Mouse (Mus musculus) midbrain, postnatal 0 days (tissue): ENCODE measurements at regions not wholly inside any gene's neighbourhood (a gene's known extent, or its start where the extent isn't known, plus 50 kb on each side); places are given as distances from the start of the nearest gene placed in this dataset.

Experiments
- ATAC-seq: fragments of 200-750 bp; cut with Nextera tagmentation; 2 replicates; pipeline ENCODE4 v1.8.0; 2017; ENCODE audit warnings: moderate number of reproducible peaks, mild to moderate bottlenecking, moderate TSS enrichment, moderate library complexity; ENCODE audit not compliant: low FRiP score
- DNase-seq: peaks from one replicate; pipeline ENCODE4 v3.0.0-alpha.2; 2015; ENCODE audit warnings: low spot score
- H3K27ac ChIP-seq: fragments of 300-500 bp; sonication (generic); 2 replicates; pipeline ENCODE4 v1.5.1; 2014; ENCODE audit warnings: low read depth, mild to moderate bottlenecking, low read length, mixed read lengths
- H3K27me3 ChIP-seq: fragments of 300-500 bp; sonication (generic); 2 replicates; pipeline ENCODE4 v1.6.1; 2014; ENCODE audit warnings: low read length, control low read depth, mixed read lengths; ENCODE audit not compliant: insufficient read depth
- H3K36me3 ChIP-seq: fragments of 300-500 bp; sonication (generic); 2 replicates; pipeline ENCODE4 v1.6.1; 2014; ENCODE audit warnings: low read length, control low read depth, mixed read lengths; ENCODE audit not compliant: insufficient read depth
- H3K4me1 ChIP-seq: fragments of 300-500 bp; sonication (generic); 2 replicates; pipeline ENCODE4 v1.6.1; 2014; ENCODE audit warnings: mild to moderate bottlenecking, control low read depth, antibody characterized with exemption, low read length, mixed read lengths; ENCODE audit not compliant: insufficient read depth
- H3K4me2 ChIP-seq: fragments of 300-500 bp; sonication (generic); 2 replicates; pipeline ENCODE4 v1.6.1; 2014; ENCODE audit warnings: low read depth, mild to moderate bottlenecking, low read length, mixed read lengths; ENCODE audit not compliant: poor library complexity, severe bottlenecking
- H3K4me3 ChIP-seq: fragments of 300-500 bp; sonication (generic); 2 replicates; pipeline ENCODE4 v1.5.1; 2014; ENCODE audit warnings: low read depth, mild to moderate bottlenecking, low read length, moderate library complexity
- H3K9ac ChIP-seq: fragments of 300-500 bp; sonication (generic); replicated peaks from 2 replicates; pipeline ENCODE4 v1.6.1; 2014; ENCODE audit warnings: mild to moderate bottlenecking, low read length, moderate library complexity, mixed read lengths; ENCODE audit not compliant: poor library complexity, severe bottlenecking
- H3K9me3 ChIP-seq: fragments of 300-500 bp; sonication (generic); 2 replicates; pipeline ENCODE4 v1.6.1; 2016; ENCODE audit warnings: low read length, control low read depth
- CTCF ChIP-seq: IDR thresholded peaks from 2 replicates; pipeline ENCODE4 v1.5.1; 2016; ENCODE audit warnings: antibody characterized with exemption, mild to moderate bottlenecking
- whole genome bisulfite sequencing: fragments of 180-500 bp; shearing (Covaris S2); extraction: QIAGEN DNeasy Blood & Tissue Kit; methylation state at CpG from one replicate; pipeline ENCODE4 v1.1.7; 2014; 5-methylcytosine and 5-hydroxymethylcytosine counted together

DNA sequence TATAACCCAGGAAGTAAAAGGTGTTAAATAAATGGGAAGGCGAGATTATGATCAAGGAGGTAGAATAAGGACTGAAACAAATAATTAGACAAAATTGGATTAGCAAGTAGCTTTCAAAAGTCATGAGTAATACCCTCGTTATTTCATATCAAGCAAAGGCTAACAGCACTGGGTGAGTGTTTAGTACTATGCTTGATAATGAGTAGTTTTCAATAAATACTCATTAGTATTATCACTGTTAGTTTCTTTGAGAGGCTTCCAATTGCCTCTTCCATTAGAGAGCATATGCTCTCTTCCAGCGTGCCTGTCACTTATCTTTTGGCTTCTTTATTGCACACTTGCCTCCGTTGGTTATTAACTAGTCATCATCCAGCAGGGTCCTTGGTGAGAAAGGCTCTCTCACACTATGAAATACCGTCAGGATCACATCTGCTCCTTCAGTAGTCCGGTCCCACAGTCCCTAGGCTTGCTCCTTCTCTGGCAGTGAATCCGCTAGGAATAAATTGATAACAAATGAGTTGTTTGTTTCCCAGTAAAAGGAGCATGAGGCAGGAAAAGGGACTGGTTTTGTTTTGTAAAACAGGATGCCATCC, 132.3 kb upstream of the A1bg start:
- peak; percentile 5 for DNase-seq

DNA sequence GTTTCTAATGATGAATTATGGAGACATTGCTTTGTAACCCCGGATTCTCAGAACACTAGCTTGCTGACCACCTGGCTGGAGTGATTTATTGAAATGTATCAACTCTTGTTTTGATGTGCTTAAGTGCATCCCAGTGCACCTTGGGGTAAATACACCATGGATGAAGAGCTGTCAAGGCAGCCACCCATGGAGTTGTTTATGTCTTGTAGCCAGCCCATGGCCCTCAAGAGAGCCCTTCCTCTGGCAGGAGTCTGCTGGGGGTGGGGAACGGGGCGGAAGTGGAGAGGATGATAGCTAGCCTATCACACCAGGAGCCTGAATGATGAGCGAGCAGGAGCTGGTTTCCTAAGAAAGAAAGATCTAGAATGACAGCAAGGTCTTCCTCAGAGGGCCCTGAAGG, 128.6 kb upstream of the A1bg start:
- TF ChIP-seq CTCF = no peak
- no peak overlapping the region for H3K4me3 ChIP-seq
- no peak overlapping the region for H3K9ac ChIP-seq
- no peak for DNase-seq
- no peak overlapping the region for H3K4me2 ChIP-seq
- H3K36me3 ChIP-seq = no peaks in the 10 kb centered on the region
- H3K27me3 ChIP-seq = no peaks in the 10 kb centered on the region
- WGBS = 79% methylated on average over 4 of the region's 4 CpGs
- ATAC-seq = no peak
- H3K27ac ChIP-seq = no peak overlapping the region
- H3K4me1 ChIP-seq = no peaks in the 10 kb centered on the region
- H3K9me3 ChIP-seq = no peaks in the 10 kb centered on the region

More for the DNA sequence above, 132.3 kb upstream of the A1bg start:
- H3K4me2 ChIP-seq = no peak overlapping the region
- no peaks in the 10 kb centered on the region for H3K9me3 ChIP-seq
- H3K27me3 ChIP-seq = no peaks in the 10 kb centered on the region
- ATAC-seq = no peak
- H3K4me1 ChIP-seq = no peaks in the 10 kb centered on the region
- no peak overlapping the region for H3K9ac ChIP-seq
- 48% methylated on average over 7 of the region's 7 CpGs for whole genome bisulfite sequencing
- no peak for TF ChIP-seq CTCF
- H3K36me3 ChIP-seq = no peaks in the 10 kb centered on the region
- H3K27ac ChIP-seq = no peak overlapping the region
- no peak overlapping the region for H3K4me3 ChIP-seq

DNA sequence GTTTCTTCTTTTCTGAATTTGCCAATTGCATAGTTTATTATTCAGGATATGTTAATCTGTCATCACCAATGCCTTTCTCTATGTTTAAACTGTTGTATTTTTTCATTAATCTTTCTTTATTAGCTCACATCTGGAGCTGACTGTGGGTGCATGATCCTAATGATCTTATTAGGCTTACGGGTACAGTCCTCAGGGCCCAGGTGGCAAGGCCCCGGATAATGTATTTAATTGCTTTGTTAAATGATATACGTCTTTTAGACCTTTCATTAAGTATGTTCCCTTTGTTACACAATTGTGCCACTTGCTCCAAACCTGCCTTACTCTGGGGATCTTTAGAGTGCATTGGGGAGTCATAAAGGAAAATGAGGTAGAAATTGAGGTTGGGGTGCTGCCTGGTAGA, 86.7 kb upstream of the A1bg start:
- Histone ChIP-seq H3K9ac (no peak overlapping the region), H3K4me2 (no peak overlapping the region), H3K27me3 (no peaks in the 10 kb centered on the region), H3K4me1 (no peaks in the 10 kb centered on the region), H3K36me3 (no peaks in the 10 kb centered on the region), H3K27ac (no peak overlapping the region), H3K9me3 (no peaks in the 10 kb centered on the region), H3K4me3 (no peak overlapping the region)
- ATAC-seq (no peak), DNase-seq (no peak)
- 70% methylated on average over 3 of the region's 3 CpGs for WGBS
- TF ChIP-seq CTCF = no peak

DNA sequence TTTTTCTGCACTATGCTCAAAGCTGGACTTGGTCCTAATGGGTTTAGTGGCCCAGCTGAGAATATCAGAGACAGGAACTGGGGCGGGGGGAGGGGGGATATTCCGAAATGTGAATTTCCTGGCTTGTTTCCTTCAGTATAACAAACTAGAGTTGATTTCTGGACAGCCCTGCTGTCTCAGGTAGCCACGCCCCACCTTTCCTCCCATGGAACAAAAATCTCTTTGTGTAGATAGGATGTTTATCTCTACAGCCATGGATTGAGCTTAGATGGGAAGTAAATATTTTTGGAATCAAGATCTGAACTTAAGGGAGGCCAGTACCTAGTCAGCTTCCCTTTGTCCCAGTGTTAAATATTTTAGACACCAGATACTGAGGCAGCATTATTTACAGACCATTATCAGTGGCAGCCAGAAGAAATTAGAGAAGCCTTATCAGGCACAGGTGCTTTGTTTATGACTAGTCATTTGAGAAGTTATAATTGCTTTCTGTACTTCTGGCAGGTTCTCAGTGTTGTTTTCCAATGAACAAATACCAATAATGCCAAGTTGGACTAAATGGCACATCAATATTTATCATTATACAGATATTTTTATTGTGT, 84.7 kb upstream of the A1bg start:
- ATAC-seq (no peak), DNase-seq (no peak)
- Histone ChIP-seq H3K27ac (no peak overlapping the region), H3K4me1 (no peaks in the 10 kb centered on the region), H3K4me3 (no peak overlapping the region), H3K27me3 (no peaks in the 10 kb centered on the region), H3K9ac (no peak overlapping the region), H3K4me2 (no peak overlapping the region), H3K9me3 (no peaks in the 10 kb centered on the region), H3K36me3 (no peaks in the 10 kb centered on the region)
- TF ChIP-seq CTCF = no peak
- 92% methylated on average over 3 of the region's 3 CpGs for WGBS

DNA sequence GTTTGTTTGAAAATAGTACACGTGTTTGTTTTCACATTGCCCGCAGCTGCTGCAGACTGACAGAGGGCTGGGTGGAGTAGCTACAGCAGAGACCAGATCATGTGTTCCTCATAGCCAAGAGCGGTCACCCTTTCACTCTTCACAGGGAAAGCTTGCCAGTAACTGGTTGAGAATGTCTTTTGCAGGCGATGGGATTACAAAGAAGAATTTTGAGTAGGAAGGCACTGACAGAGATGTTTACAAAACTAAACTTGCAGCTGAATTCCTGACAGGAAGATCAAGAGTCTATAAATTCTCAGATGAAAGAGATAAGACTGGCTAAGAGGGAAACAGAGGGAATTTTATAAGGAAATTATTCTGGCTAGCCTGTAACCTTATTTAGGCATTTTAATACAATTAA, 83.8 kb upstream of the A1bg start:
- DNase-seq = no peak
- TF ChIP-seq CTCF = no peak

DNA sequence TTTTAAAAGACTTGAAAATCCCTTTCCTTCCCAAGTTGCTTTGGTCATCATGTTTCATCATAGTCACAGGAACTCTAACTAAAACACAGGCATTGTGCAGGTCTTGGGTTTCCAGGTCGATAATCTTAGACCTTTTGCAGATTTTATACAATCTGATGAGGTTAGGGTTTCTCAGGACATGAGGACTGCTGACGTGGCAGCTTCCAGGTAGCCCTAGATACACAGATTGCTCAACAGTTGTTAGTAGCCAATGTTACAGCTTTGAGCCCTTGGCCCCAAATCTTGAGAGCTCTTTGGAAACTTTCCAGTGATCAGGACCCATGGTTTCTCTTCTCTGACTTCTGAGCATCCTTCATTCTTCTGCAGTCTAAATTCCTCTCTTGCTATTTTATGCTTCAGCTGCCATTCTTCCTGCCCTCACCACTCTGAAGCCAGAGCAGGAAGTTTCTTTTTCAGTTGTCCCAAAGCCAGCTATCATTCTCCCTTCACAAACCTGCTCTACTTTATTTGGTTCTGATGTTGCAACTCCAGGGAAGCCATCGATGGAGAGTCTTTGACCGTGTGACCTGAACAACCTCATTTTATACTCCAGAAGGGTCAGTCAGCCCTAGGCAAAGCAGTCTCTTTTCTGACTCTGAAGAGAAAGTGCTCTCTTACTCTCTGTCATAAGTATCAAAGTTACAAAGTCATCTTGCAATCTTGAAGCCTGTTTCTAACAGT, 71.3 kb upstream of the A1bg start:
- TF ChIP-seq CTCF = no peak
- Histone ChIP-seq H3K4me2 (no peak overlapping the region), H3K27me3 (no peaks in the 10 kb centered on the region), H3K4me3 (no peak overlapping the region), H3K9ac (no peak overlapping the region), H3K36me3 (no peaks in the 10 kb centered on the region), H3K9me3 (no peaks in the 10 kb centered on the region), H3K4me1 (no peaks in the 10 kb centered on the region), H3K27ac (no peak overlapping the region)
- ATAC-seq (no peak), DNase-seq (no peak)
- 89% methylated on average over 4 of the region's 4 CpGs for WGBS

More for the DNA sequence above, 83.8 kb upstream of the A1bg start:
- H3K36me3 ChIP-seq = no peaks in the 10 kb centered on the region
- H3K4me2 ChIP-seq = no peak overlapping the region
- no peak for ATAC-seq
- no peak overlapping the region for H3K9ac ChIP-seq
- no peak overlapping the region for H3K27ac ChIP-seq
- H3K4me1 ChIP-seq = no peaks in the 10 kb centered on the region
- H3K9me3 ChIP-seq = no peaks in the 10 kb centered on the region
- WGBS = 74% methylated on average over 4 of the region's 4 CpGs
- no peak overlapping the region for H3K4me3 ChIP-seq
- H3K27me3 ChIP-seq = no peaks in the 10 kb centered on the region
